Comparison of ENCODE assay signal across 9 mouse cellular contexts in the genomic region with DNA sequence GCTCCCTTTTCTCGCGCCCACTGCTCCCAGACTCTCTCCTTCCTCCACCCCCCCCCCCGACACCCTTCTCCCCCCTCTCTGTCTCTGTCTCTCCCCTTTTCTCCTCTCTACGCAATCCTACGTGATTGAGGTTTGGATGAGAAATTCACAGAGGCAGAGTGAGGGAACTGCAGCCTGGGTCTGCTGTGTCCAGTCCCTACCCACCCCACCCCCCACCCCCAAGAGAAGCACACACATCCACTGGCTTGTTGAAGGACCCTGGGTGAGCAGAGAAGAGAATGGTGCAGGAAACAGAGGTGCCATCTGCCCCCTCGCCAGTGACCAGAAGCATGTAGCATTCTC.
A peak's percentile ranks its signal among the peaks of the same experiment; 100 is the strongest.
DNase-seq lines count a peak whose midpoint lies in the region; ATAC-seq and TF ChIP-seq lines count a peak whose summit lies in the region.
"Had no signal": no experiment of that assay in that cellular context is flagged by ENCODE, and none has a peak within 500 bp of the region (broad histone marks: within the 10 kb centered on the region; RNA-seq: fewer than 3 reads in every experiment).

No protein-coding gene starts in this region.

- no peak for TF ChIP-seq POLR2A in cortical plate, adult 2 months (IDR thresholded peaks at IDR 0.05; ENCODE audit: extremely low read depth, insufficient read depth, low read length)
- no peak for TF ChIP-seq POLR2A in lung, adult 2 months (IDR thresholded peaks at IDR 0.05; ENCODE audit: borderline replicate concordance, extremely low read depth, low read depth, low read length)

- H3K4me2 ChIP-seq in heart, embryonic 15.5 days = peak overlapping the region; percentile 100
- peak overlapping the region; percentile 90 for H3K4me2 ChIP-seq in hindbrain, embryonic 15.5 days
- peak overlapping the region; percentile 92 for H3K4me2 ChIP-seq in midbrain, embryonic 16.5 days (ENCODE audit: low read length)

- intact Hi-C loops in heart, postnatal 14 days (cut with DNase I) = no loop called here

- peak overlapping the region; percentile 70 for H3K4me3 ChIP-seq in heart, embryonic 15.5 days
- H3K4me3 ChIP-seq in cortical plate, adult 2 months (ENCODE audit: insufficient read depth, low read length) = peak overlapping the region; percentile 89
- peak overlapping the region; percentile 76 for H3K4me3 ChIP-seq in hindbrain, embryonic 15.5 days
- peak overlapping the region; percentile 87 for H3K4me3 ChIP-seq in midbrain, embryonic 16.5 days (ENCODE audit: low read depth, low read length)
- no peak overlapping the region for H3K4me3 ChIP-seq in lung, adult 2 months (replicated peaks; ENCODE audit: extremely low read depth, low read depth, low read length)

- peaks cover 22% of the 10 kb centered on the region for H3K4me1 ChIP-seq in heart, embryonic 15.5 days (replicated peaks)
- H3K4me1 ChIP-seq in cortical plate, adult 2 months (ENCODE audit: control insufficient read depth, insufficient read depth, low read length) = peaks cover 8% of the 10 kb centered on the region
- peaks cover 16% of the 10 kb centered on the region for H3K4me1 ChIP-seq in hindbrain, embryonic 15.5 days (replicated peaks)
- H3K4me1 ChIP-seq in midbrain, embryonic 16.5 days (ENCODE audit: control insufficient read depth, insufficient read depth, low read length) = peaks cover 13% of the 10 kb centered on the region
- H3K4me1 ChIP-seq in lung, adult 2 months (ENCODE audit: control insufficient read depth, insufficient read depth, low read length) = no peaks in the 10 kb centered on the region

- TF ChIP-seq CTCF in cortical plate, adult 2 months (IDR thresholded peaks at IDR 0.05; ENCODE audit: extremely low read depth, insufficient read depth, low read length) = no peak
- TF ChIP-seq CTCF in lung, adult 2 months (IDR thresholded peaks at IDR 0.05; ENCODE audit: insufficient read depth, low read length) = no peak

- ATAC-seq in heart, embryonic 15.5 days (replicated peaks; ENCODE audit: insufficient number of reproducible peaks, insufficient read depth, low FRiP score, low read depth) = no peak
- peak; percentile 74 for ATAC-seq in hindbrain, embryonic 15.5 days (ENCODE audit: low FRiP score, low read depth)
- peak; percentile 79 for ATAC-seq in midbrain, embryonic 16.5 days
- no peak for ATAC-seq in monocyte, adult 5-6 weeks (replicated peaks; ENCODE audit: insufficient number of reproducible peaks, low FRiP score, low TSS enrichment, poor library complexity, severe bottlenecking)

- H3K9me3 ChIP-seq in heart, embryonic 15.5 days (replicated peaks) = no peaks in the 10 kb centered on the region
- H3K9me3 ChIP-seq in hindbrain, embryonic 15.5 days = no peaks in the 10 kb centered on the region
- H3K9me3 ChIP-seq in midbrain, embryonic 16.5 days (replicated peaks; ENCODE audit: control insufficient read depth, low read length, poor library complexity, severe bottlenecking) = no peaks in the 10 kb centered on the region

- H3K27me3 ChIP-seq in heart, embryonic 15.5 days = peaks cover 65% of the 10 kb centered on the region
- H3K27me3 ChIP-seq in hindbrain, embryonic 15.5 days = no peaks in the 10 kb centered on the region
- H3K27me3 ChIP-seq in midbrain, embryonic 16.5 days (ENCODE audit: control insufficient read depth, insufficient read depth, low read depth, low read length) = no peaks in the 10 kb centered on the region; the same call in 1 of the 2 replicates

- DNase-seq in heart, postnatal 14 days = no peak
- no peak for DNase-seq in layer of hippocampus, adult 8-10 months (ENCODE audit: low spot score in 2 of 2)
- no peak for DNase-seq in lung, adult 2 months

- WGBS in heart, embryonic 15.5 days = 1% methylated on average over 5 of the region's 6 CpGs
- 1% methylated on average over 4 of the region's 6 CpGs for WGBS in hindbrain, embryonic 15.5 days
- WGBS in midbrain, embryonic 16.5 days = 2% methylated on average over 4 of the region's 6 CpGs
- WGBS in lung, adult 2 months = under 1% methylated on average over 6 of the region's 6 CpGs

- no peak overlapping the region for H3K27ac ChIP-seq in heart, embryonic 15.5 days
- H3K27ac ChIP-seq in cortical plate, adult 2 months (ENCODE audit: insufficient read depth, low read length) = peak overlapping the region; percentile 92; the same call in 1 of the 2 replicates
- H3K27ac ChIP-seq in hindbrain, embryonic 15.5 days (replicated peaks) = peak overlapping the region; percentile 90
- H3K27ac ChIP-seq in midbrain, embryonic 16.5 days (ENCODE audit: low read length) = peak overlapping the region; percentile 88

- peak overlapping the region; percentile 52 for H3K9ac ChIP-seq in heart, embryonic 15.5 days
- peak overlapping the region; percentile 78 for H3K9ac ChIP-seq in hindbrain, embryonic 15.5 days
- H3K9ac ChIP-seq in midbrain, embryonic 16.5 days (ENCODE audit: low read depth, low read length) = peak overlapping the region; percentile 90

- H3K36me3 ChIP-seq in heart, embryonic 15.5 days = no peaks in the 10 kb centered on the region
- no peaks in the 10 kb centered on the region for H3K36me3 ChIP-seq in hindbrain, embryonic 15.5 days
- H3K36me3 ChIP-seq in midbrain, embryonic 16.5 days (ENCODE audit: control insufficient read depth, insufficient read depth, low read length) = no peaks in the 10 kb centered on the region
- H3K36me3 ChIP-seq: G1E had no signal

Comparison
In these comparisons a context has a peak if more than half of its experiments do, and no peak if none do; other contexts are left out.
1. ATAC-seq: peak in hindbrain, embryonic 15.5 days (single experiment) and midbrain, embryonic 16.5 days (single experiment); none in heart, embryonic 15.5 days (single experiment) and monocyte, adult 5-6 weeks (single experiment).
2. Peak in every context shown above with its lines, with median percentiles within 50 percentile points of each other: H3K4me2 ChIP-seq and H3K9ac ChIP-seq.